Mouse (Mus musculus): ENCODE results near the gene Ubqln4. TPM values are rescaled to one million over a fixed set of nuclear protein-coding genes. Genes with fewer than 3 reads are reported as not detected.

The Ubqln4 gene
- total RNA-seq (2012; rRNA removed): 103 and 135 TPM in 2 replicates

DNA sequence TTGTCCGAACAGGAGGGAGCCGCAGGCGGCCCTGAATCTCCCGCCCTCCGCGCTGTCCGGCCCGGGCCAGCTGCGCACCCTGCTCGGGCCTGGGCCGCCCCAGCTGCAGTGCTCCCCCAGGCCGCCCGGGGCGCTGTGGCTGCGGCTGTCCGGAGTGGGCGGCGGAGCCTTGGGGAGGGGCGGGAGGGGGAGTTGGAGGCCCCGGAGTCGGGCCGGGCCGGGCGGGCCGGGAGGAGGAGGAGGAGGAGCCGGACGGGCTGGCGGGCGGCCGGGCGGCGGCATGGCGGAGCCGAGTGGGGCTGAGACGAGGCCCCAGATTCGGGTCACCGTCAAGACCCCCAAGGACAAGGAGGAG is at the start of gene Ubqln4:
Ubqln4 (plus strand) TSS at position 234 of the 355 bp plus-strand sequence.
- in situ Hi-C loops (cut with MboI; ENCODE audit: low sequenced_read_pairs in 2 of 2, unreplicated experiment in 2 of 2): no loop called here
- Histone ChIP-seq H3K27ac (ENCODE audit: insufficient read depth, low read depth, low read length, poor library complexity, severe bottlenecking) (peak within 1 kb of the TSS; percentile 99), H3K36me3 (ENCODE audit: control insufficient read depth, insufficient read depth, low read length, poor library complexity, severe bottlenecking) (peaks cover 30% of the 10 kb centered on the region), H3K9me3 (ENCODE audit: control insufficient read depth, insufficient read depth, low read depth, low read length) (no peaks in the 10 kb centered on the region), H3K9ac (ENCODE audit: insufficient read depth, low read depth, low read length, poor library complexity, severe bottlenecking) (peak within 1 kb of the TSS; percentile 99), H3K4me3 (ENCODE audit: insufficient read depth in 1 of 2, low read depth in 1 of 2, low read length in 2 of 2, poor library complexity in 1 of 2, severe bottlenecking in 1 of 2) (peak within 1 kb of the TSS; percentile 83 to 96), H3K4me1 (ENCODE audit: control insufficient read depth in 2 of 2, insufficient read depth in 2 of 2, low read length in 2 of 2, poor library complexity in 1 of 2) (peaks cover 0 to 23% of the 10 kb centered on the region in 2 experiments; a peak in 3 of 4 replicates)
- TF ChIP-seq MAFK (IDR thresholded peaks at IDR 0.05; ENCODE audit: insufficient read depth, low read depth, low read length) (no peak), HCFC1 (IDR thresholded peaks at IDR 0.05; ENCODE audit: borderline replicate concordance, insufficient read depth, low read length) (peak; percentile 42; the same call in 1 of the 2 replicates)
- peak; percentile 75 for DNase-seq (ENCODE audit: low read depth, low spot score)

DNA sequence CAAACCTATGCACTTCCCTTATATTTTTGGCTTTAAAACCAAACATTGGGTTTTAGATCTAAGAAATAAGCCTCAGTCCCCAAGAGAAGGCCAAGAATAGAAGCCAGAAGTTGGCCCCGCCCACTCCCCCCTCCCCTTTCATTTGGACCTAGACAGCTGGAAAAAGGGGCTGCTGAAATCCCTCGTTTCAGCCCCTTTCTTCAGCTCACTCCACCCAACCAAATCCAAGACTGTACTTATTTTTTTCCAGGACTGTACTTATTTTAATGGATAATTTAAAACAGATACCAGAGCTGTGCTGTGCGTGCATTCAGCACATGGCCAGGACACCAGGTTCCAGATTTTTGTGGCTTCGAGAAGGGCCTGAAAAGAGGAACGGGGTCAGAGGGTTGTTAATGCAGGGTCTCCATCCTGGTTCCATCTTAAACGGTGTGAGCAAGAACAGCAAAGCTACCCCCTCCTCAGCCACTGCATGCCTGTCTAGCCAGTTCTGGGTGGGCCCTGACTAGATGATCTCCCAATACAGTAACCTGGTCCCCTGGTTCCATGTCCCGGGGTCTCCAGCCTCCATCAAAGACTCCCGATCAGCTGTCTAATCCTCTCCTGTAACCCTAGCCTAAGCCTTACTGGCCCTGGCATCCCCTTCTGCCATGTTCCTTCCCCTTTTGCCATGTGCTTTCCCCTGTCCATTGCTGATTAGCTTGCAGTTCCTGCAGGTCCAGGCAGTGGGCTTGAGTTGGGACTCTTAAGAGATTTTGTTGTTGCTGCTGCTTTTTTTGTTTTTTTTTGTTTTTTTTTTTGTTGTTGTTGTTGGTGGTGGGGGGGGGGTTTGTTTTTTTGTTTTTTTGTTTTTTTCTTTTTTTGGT is 49.4 kb upstream of the Ubqln4 start:
- H3K9ac ChIP-seq (ENCODE audit: insufficient read depth, low read depth, low read length, poor library complexity, severe bottlenecking): no peak overlapping the region
- no peaks in the 10 kb centered on the region for H3K9me3 ChIP-seq (ENCODE audit: control insufficient read depth, insufficient read depth, low read depth, low read length)
- TF ChIP-seq HCFC1 (IDR thresholded peaks at IDR 0.05; ENCODE audit: borderline replicate concordance, insufficient read depth, low read length): no peak
- TF ChIP-seq MAFK (IDR thresholded peaks at IDR 0.05; ENCODE audit: insufficient read depth, low read depth, low read length): no peak
- TF ChIP-seq CHD2 (IDR thresholded peaks at IDR 0.05; ENCODE audit: low read depth, low read length): no peak
- no peak for TF ChIP-seq ZC3H11A (IDR thresholded peaks at IDR 0.05; ENCODE audit: borderline replicate concordance, low read depth, low read length)
- H3K4me1 ChIP-seq (ENCODE audit: control insufficient read depth in 2 of 2, insufficient read depth in 2 of 2, low read length in 2 of 2, poor library complexity in 1 of 2): peaks cover 2 to 26% of the 10 kb centered on the region in 2 experiments; a peak in 3 of 4 replicates
- in situ Hi-C loops (cut with MboI; ENCODE audit: low sequenced_read_pairs in 2 of 2, unreplicated experiment in 2 of 2): no loop called here
- H3K4me3 ChIP-seq (ENCODE audit: insufficient read depth in 1 of 2, low read depth in 1 of 2, low read length in 2 of 2, poor library complexity in 1 of 2, severe bottlenecking in 1 of 2): no peak overlapping the region
- no peak for DNase-seq (ENCODE audit: low read depth, low spot score)
- no peak overlapping the region for H3K27ac ChIP-seq (ENCODE audit: insufficient read depth, low read depth, low read length, poor library complexity, severe bottlenecking)
- H3K36me3 ChIP-seq (ENCODE audit: control insufficient read depth, insufficient read depth, low read length, poor library complexity, severe bottlenecking): no peaks in the 10 kb centered on the region

- Histone ChIP-seq H3K9ac (ENCODE audit: insufficient read depth, low read depth, low read length, poor library complexity, severe bottlenecking) (peak overlapping the region; percentile 34), H3K27ac (ENCODE audit: insufficient read depth, low read depth, low read length, poor library complexity, severe bottlenecking) (no peak overlapping the region), H3K4me1 (ENCODE audit: control insufficient read depth in 2 of 2, insufficient read depth in 2 of 2, low read length in 2 of 2, poor library complexity in 1 of 2) (peaks cover 2 to 26% of the 10 kb centered on the region in 2 experiments; a peak in 3 of 4 replicates), H3K4me3 (ENCODE audit: insufficient read depth in 1 of 2, low read depth in 1 of 2, low read length in 2 of 2, poor library complexity in 1 of 2, severe bottlenecking in 1 of 2) (no peak overlapping the region), H3K9me3 (ENCODE audit: control insufficient read depth, insufficient read depth, low read depth, low read length) (no peaks in the 10 kb centered on the region), H3K36me3 (ENCODE audit: control insufficient read depth, insufficient read depth, low read length, poor library complexity, severe bottlenecking) (no peaks in the 10 kb centered on the region)
- no peak for TF ChIP-seq HCFC1 (IDR thresholded peaks at IDR 0.05; ENCODE audit: borderline replicate concordance, insufficient read depth, low read length)
- no peak for TF ChIP-seq ZC3H11A (IDR thresholded peaks at IDR 0.05; ENCODE audit: borderline replicate concordance, low read depth, low read length)
- no peak for TF ChIP-seq CHD2 (IDR thresholded peaks at IDR 0.05; ENCODE audit: low read depth, low read length)
- TF ChIP-seq ZNF384 (IDR thresholded peaks at IDR 0.05; ENCODE audit: low read depth, low read length): no peak
- no peak for TF ChIP-seq MAFK (IDR thresholded peaks at IDR 0.05; ENCODE audit: insufficient read depth, low read depth, low read length)
- no peak for DNase-seq (ENCODE audit: low read depth, low spot score)
- in situ Hi-C loops (cut with MboI; ENCODE audit: low sequenced_read_pairs in 2 of 2, unreplicated experiment in 2 of 2): no loop called here
Observed at GRCm38 (mm10) chr3:88505081-88505480, 48.5 kb upstream of the Ubqln4 start.

DNA sequence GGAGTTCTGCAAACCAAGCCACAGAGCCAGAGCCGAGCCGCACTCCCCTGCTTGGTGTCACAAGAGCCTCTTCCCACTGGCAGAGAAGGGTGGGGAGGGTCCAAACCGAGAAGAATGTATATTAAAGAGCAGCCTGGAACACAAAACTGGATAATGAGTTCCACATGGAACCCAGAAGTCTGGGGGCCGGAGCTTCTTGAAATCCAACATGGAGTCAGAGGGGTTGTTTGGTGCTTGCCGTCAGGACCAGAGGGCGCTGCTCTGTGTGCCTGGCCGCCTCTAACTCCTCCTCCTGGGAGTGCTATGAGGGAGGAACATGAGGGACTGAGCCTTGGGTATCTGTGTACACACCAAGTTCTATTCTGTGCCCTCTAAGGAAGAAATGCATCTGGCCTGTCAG is 47.8 kb upstream of the Ubqln4 start:
- no peaks in the 10 kb centered on the region for H3K9me3 ChIP-seq (ENCODE audit: control insufficient read depth, insufficient read depth, low read depth, low read length)
- in situ Hi-C loops (cut with MboI; ENCODE audit: low sequenced_read_pairs in 2 of 2, unreplicated experiment in 2 of 2): no loop called here
- peak overlapping the region; percentile 7; the same call in 1 of the 2 replicates for H3K27ac ChIP-seq (ENCODE audit: insufficient read depth, low read depth, low read length, poor library complexity, severe bottlenecking)
- no peak for DNase-seq (ENCODE audit: low read depth, low spot score)
- no peaks in the 10 kb centered on the region for H3K36me3 ChIP-seq (ENCODE audit: control insufficient read depth, insufficient read depth, low read length, poor library complexity, severe bottlenecking)
- H3K4me1 ChIP-seq (ENCODE audit: control insufficient read depth in 2 of 2, insufficient read depth in 2 of 2, low read length in 2 of 2, poor library complexity in 1 of 2): peaks cover 4 to 29% of the 10 kb centered on the region in 2 experiments; a peak in 3 of 4 replicates
- H3K9ac ChIP-seq (ENCODE audit: insufficient read depth, low read depth, low read length, poor library complexity, severe bottlenecking): peak overlapping the region; percentile 53
- H3K4me3 ChIP-seq (ENCODE audit: insufficient read depth in 1 of 2, low read depth in 1 of 2, low read length in 2 of 2, poor library complexity in 1 of 2, severe bottlenecking in 1 of 2): peak overlapping the region; percentile 29 to 32; a peak in 2 of 4 replicates
- no peak for TF ChIP-seq MAFK (IDR thresholded peaks at IDR 0.05; ENCODE audit: insufficient read depth, low read depth, low read length)
- no peak for TF ChIP-seq HCFC1 (IDR thresholded peaks at IDR 0.05; ENCODE audit: borderline replicate concordance, insufficient read depth, low read length)
- no peak for TF ChIP-seq CHD2 (IDR thresholded peaks at IDR 0.05; ENCODE audit: low read depth, low read length)
- TF ChIP-seq ZC3H11A (IDR thresholded peaks at IDR 0.05; ENCODE audit: borderline replicate concordance, low read depth, low read length): no peak
- no peak for TF ChIP-seq ZNF384 (IDR thresholded peaks at IDR 0.05; ENCODE audit: low read depth, low read length)
